Mouse (Mus musculus) kidney, postnatal 0 days (tissue): Measurements from ENCODE around the gene Masp1. TPM values are rescaled to one million over a fixed set of nuclear protein-coding genes. Genes with fewer than 3 reads are reported as not detected.
A peak's percentile ranks its signal among the peaks of the same experiment; 100 is the strongest.

ENCODE experiments used
- ATAC-seq: fragments of 200-750 bp; cut with Nextera tagmentation; replicated peaks from 2 replicates; pipeline ENCODE4 v1.8.0; 2017; ENCODE audit warnings: low read depth, moderate number of reproducible peaks, moderate TSS enrichment, moderate library complexity; ENCODE audit not compliant: low FRiP score
- DNase-seq: peaks from one replicate; pipeline ENCODE4 v3.0.0-alpha.2; 2016; ENCODE audit warnings: low spot score
- H3K27ac ChIP-seq: fragments of 300-500 bp; sonication (generic); 2 replicates; pipeline ENCODE4 v1.5.1; 2014; ENCODE audit warnings: mild to moderate bottlenecking
- H3K27me3 ChIP-seq: fragments of 300-500 bp; sonication (generic); 2 replicates; pipeline ENCODE4 v1.6.1; 2014; ENCODE audit warnings: low read length, mixed read lengths; ENCODE audit not compliant: insufficient read depth
- H3K36me3 ChIP-seq: fragments of 300-500 bp; sonication (generic); 2 replicates; pipeline ENCODE4 v1.6.1; 2014; ENCODE audit warnings: low read length, mixed read lengths; ENCODE audit not compliant: insufficient read depth
- H3K4me1 ChIP-seq: fragments of 300-500 bp; sonication (generic); replicated peaks from 2 replicates; pipeline ENCODE4 v1.6.1; 2014; ENCODE audit warnings: antibody characterized with exemption, low read length, mixed read lengths; ENCODE audit not compliant: insufficient read depth
- H3K4me2 ChIP-seq: fragments of 300-500 bp; sonication (generic); 2 replicates; pipeline ENCODE4 v1.6.1; 2014; ENCODE audit warnings: mild to moderate bottlenecking, low read length, moderate library complexity, mixed read lengths
- H3K4me3 ChIP-seq: fragments of 300-500 bp; sonication (generic); replicated peaks from 2 replicates; pipeline ENCODE4 v1.5.1; 2014; ENCODE audit warnings: low read depth, low read length
- H3K9ac ChIP-seq: fragments of 300-500 bp; sonication (generic); 2 replicates; pipeline ENCODE4 v1.6.1; 2014; ENCODE audit warnings: low read depth, low read length
- H3K9me3 ChIP-seq: fragments of 300-500 bp; sonication (generic); replicated peaks from 2 replicates; pipeline ENCODE4 v1.6.1; 2016; ENCODE audit warnings: low read length, inconsistent platforms, mixed read lengths
- CTCF ChIP-seq: IDR thresholded peaks from 2 replicates; pipeline ENCODE4 v1.5.1; 2016; ENCODE audit warnings: antibody characterized with exemption, low read depth, mild to moderate bottlenecking, moderate library complexity
- WGBS: fragments of 180-500 bp; shearing (Covaris S2); extraction: QIAGEN DNeasy Blood & Tissue Kit; methylation state at CpG from one replicate; pipeline ENCODE4 v1.1.7; 2014; 5-methylcytosine and 5-hydroxymethylcytosine counted together
- polyA plus RNA-seq: library from polyadenylated mRNA; unstranded; fragments of >200 nt; fragmentation: Nextera tagmentation; extraction: Ambion mirVana; gene quantifications from 2 replicates; pipeline ENCODE4 v1.2.1, GENCODE M21; 2015

Masp1 gene
- 3.1 and 3.3 TPM in 2 replicates for polyA plus RNA-seq

- ATAC-seq (peak; percentile 76), DNase-seq (peak; percentile 83)
- Histone ChIP-seq H3K27me3 (no peaks in the 10 kb centered on the region), H3K4me1 (peaks cover 6% of the 10 kb centered on the region), H3K27ac (peak within 1 kb of the TSS; percentile 32), H3K9me3 (no peaks in the 10 kb centered on the region), H3K36me3 (no peaks in the 10 kb centered on the region), H3K4me3 (peak within 1 kb of the TSS; percentile 23), H3K9ac (peak within 1 kb of the TSS; percentile 53), H3K4me2 (peak within 1 kb of the TSS; percentile 52)
- TF ChIP-seq CTCF = no peak
- WGBS = 3% methylated on average over 12 of the region's 12 CpGs
These were observed at the start of gene Masp1, which contains the start of gene Rtp4 for GRCm38 (mm10) chr16:23520235-23520871. TSS of gene Masp1 (minus strand) at chr16:23520815. TSS of gene Rtp4 (plus strand) at chr16:23520291.

DNA sequence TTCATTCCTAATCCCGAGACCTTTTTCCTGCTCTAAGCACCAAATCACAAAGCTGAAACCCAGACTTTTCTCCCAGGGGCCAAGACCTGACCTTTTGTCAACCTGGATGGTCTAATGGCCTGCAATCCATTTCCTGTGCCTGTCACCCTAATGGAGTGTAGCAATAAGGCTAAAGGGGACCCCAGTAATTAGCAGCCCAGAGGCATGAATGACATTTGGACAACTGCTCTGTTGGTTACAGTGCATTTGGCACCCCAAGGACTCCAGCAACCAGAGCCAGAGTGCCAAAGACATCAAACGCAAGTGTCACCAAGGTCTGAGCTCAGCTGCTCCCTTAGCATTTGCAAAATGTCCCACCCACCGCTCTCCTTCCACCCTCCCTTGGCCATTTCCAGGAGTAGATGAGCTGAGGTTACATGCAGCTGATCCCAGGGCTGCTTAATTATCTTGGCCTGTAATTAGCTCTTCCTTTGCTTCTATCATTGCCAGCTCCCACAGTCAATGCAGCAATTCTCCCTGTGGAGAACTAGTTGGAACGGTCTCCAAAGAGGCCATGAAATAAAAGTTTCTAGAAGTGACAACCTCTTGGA lies 47.8 kb upstream of the Masp1 start:
- no peak overlapping the region for H3K27ac ChIP-seq
- H3K9me3 ChIP-seq = no peaks in the 10 kb centered on the region
- H3K27me3 ChIP-seq = no peaks in the 10 kb centered on the region
- ATAC-seq = no peak
- H3K4me1 ChIP-seq = no peaks in the 10 kb centered on the region
- no peak overlapping the region for H3K4me2 ChIP-seq
- no peak for TF ChIP-seq CTCF
- H3K4me3 ChIP-seq = no peak overlapping the region
- no peak overlapping the region for H3K9ac ChIP-seq
- DNase-seq = no peak
- WGBS = 30% methylated on average over 4 of the region's 4 CpGs
- no peaks in the 10 kb centered on the region for H3K36me3 ChIP-seq

DNA sequence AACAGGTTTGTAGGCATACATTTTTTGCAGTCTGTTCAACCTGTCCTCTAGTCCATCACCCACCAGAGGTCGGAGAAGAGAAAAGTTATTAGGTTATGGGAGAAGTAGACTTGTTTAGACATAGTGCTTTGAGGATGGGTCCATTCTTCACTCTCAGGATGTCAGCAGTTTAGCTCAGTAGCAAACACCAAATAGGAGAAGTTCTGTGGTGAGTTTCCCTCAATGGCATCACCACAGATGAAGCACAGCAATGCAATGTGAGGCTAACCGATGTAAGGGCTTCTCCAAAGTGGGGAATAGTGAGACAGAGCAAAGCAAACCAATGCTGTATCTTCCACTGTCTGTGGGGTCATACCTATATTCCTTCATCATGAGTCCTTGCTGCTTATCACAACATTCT lies 37.1 kb upstream of the Masp1 start:
- TF ChIP-seq CTCF = no peak

GRCm38 (mm10) chr16:23557195-23557594 lies 36.6 kb upstream of the Masp1 start:
- WGBS = 88% methylated on average over 5 of the region's 5 CpGs
- ATAC-seq = no peak
- Histone ChIP-seq H3K4me3 (no peak overlapping the region), H3K9ac (no peak overlapping the region), H3K4me2 (no peak overlapping the region), H3K27me3 (no peaks in the 10 kb centered on the region), H3K36me3 (no peaks in the 10 kb centered on the region), H3K27ac (no peak overlapping the region), H3K9me3 (no peaks in the 10 kb centered on the region), H3K4me1 (no peaks in the 10 kb centered on the region)
- no peak for TF ChIP-seq CTCF
- no peak for DNase-seq

More for the DNA sequence above, 37.1 kb upstream of the Masp1 start:
- ATAC-seq = no peak
- Histone ChIP-seq H3K4me2 (no peak overlapping the region), H3K4me3 (no peak overlapping the region), H3K27ac (no peak overlapping the region), H3K9me3 (no peaks in the 10 kb centered on the region), H3K9ac (no peak overlapping the region), H3K4me1 (no peaks in the 10 kb centered on the region), H3K36me3 (no peaks in the 10 kb centered on the region), H3K27me3 (no peaks in the 10 kb centered on the region)
- 84% methylated on average over 2 of the region's 2 CpGs for WGBS
- DNase-seq = no peak

DNA sequence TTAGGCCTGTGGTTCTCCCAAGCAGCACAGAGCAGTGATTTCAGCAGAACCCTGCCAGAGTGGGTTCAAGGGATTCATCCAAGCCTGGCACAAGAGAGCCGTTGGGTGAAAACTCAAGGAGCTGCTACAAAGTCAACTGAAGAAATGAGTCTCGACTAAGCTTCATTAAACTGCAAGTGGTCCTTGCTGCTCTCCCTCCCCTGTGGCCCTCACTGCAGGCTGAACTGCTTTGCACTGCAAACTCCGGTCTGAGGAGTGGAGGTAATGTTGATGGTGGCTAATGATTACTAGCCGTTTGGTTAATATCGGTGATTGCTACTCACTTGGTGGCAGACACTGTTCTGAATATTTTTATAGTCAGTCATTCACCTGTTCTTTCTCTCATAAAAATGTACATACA lies 34.1 kb upstream of the Masp1 start:
- Histone ChIP-seq H3K4me1 (no peaks in the 10 kb centered on the region), H3K36me3 (no peaks in the 10 kb centered on the region), H3K9me3 (no peaks in the 10 kb centered on the region), H3K9ac (no peak overlapping the region), H3K27me3 (no peaks in the 10 kb centered on the region), H3K4me3 (no peak overlapping the region), H3K4me2 (no peak overlapping the region), H3K27ac (no peak overlapping the region)
- no peak for ATAC-seq
- TF ChIP-seq CTCF = no peak
- no peak for DNase-seq
- 56% methylated on average over 5 of the region's 5 CpGs for WGBS

DNA sequence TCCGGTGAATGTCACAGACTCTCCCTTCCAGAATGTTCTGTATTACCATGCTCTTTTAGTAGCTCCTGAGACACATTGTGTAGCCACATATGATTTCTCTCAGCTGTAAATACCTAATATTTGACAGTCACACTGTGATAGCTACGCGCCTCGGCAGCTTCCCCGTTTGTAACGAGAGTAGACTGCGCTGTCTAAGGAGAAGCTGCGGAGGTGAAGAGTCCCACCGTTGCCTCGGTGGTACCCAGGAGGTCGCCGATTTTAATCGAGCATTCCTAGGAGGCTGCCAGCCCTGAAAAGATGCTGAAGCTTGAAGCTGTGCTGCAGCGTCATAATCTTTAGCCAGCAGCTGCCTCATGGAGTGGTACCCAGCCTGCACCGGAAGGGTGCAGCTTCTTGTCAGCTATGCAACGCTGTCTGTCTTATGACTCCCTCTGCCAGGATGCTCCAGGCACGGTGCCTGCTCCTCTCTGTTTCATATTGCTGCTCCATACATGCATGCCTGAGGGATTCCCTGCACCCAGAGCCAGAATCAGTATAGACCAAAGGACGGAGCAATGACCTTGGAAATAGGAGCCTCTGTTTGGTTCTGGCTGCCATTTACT lies 30.5 kb upstream of the Masp1 start:
- Histone ChIP-seq H3K36me3 (no peaks in the 10 kb centered on the region), H3K27ac (no peak overlapping the region), H3K9ac (no peak overlapping the region), H3K9me3 (no peaks in the 10 kb centered on the region), H3K4me3 (no peak overlapping the region), H3K4me2 (no peak overlapping the region), H3K4me1 (no peaks in the 10 kb centered on the region), H3K27me3 (no peaks in the 10 kb centered on the region)
- ATAC-seq = 0 out of 2 replicates have a peak, but pooled peaks have one; percentile 20
- no peak for TF ChIP-seq CTCF
- DNase-seq = no peak
- WGBS = 81% methylated on average over 18 of the region's 18 CpGs
